Mouse (Mus musculus) ES-E14 (cell line): ENCODE measurements around the gene Ncs1. TPM values are rescaled to one million over a fixed set of nuclear protein-coding genes. Genes with fewer than 3 reads are reported as not detected.

ENCODE experiments used
- DNase-seq: peaks from one replicate; pipeline ENCODE4 v3.0.0-alpha.2; 2013; ENCODE audit warnings: low read depth, low spot score
- H3K27ac ChIP-seq: 2 replicates; pipeline ENCODE4 v1.5.1; 2012; ENCODE audit warnings: low read depth, mild to moderate bottlenecking, low read length, moderate library complexity, mixed read lengths; ENCODE audit not compliant: poor library complexity, insufficient read depth, severe bottlenecking
- H3K36me3 ChIP-seq: 2 replicates; pipeline ENCODE4 v1.6.1; 2012; ENCODE audit warnings: mild to moderate bottlenecking, low read length, moderate library complexity, mixed read lengths; ENCODE audit not compliant: control insufficient read depth, poor library complexity, insufficient read depth, severe bottlenecking
- H3K4me1 ChIP-seq, 2 experiments: fragments of 150-350 bp in 1 of 2; sonication (generic) in 1 of 2; 2 replicates each; pipeline ENCODE4 v1.6.1; 2012; ENCODE audit warnings: low read length in 2 of 2, mild to moderate bottlenecking in 1 of 2, mixed read lengths in 1 of 2; ENCODE audit not compliant: control insufficient read depth in 2 of 2, insufficient read depth in 2 of 2, poor library complexity in 1 of 2
- H3K4me3 ChIP-seq, 2 experiments: fragments of 150-350 bp in 1 of 2; sonication (generic) in 1 of 2; 2 replicates each; pipeline ENCODE4 v1.5.1; 2012; ENCODE audit warnings: low read length in 2 of 2, low read depth in 1 of 2, mild to moderate bottlenecking in 1 of 2, mixed read lengths in 1 of 2; ENCODE audit not compliant: insufficient read depth in 1 of 2, poor library complexity in 1 of 2, severe bottlenecking in 1 of 2
- H3K9ac ChIP-seq: 2 replicates; pipeline ENCODE4 v1.6.1; 2012; ENCODE audit warnings: low read depth, mild to moderate bottlenecking, low read length, mixed read lengths; ENCODE audit not compliant: poor library complexity, insufficient read depth, severe bottlenecking
- H3K9me3 ChIP-seq: fragments of 150-350 bp; sonication (generic); 2 replicates; pipeline ENCODE4 v1.6.1; 2012; ENCODE audit warnings: low read depth, mild to moderate bottlenecking, low read length; ENCODE audit not compliant: control insufficient read depth, insufficient read depth
- CHD2 ChIP-seq: IDR thresholded peaks from 2 replicates; pipeline ENCODE4 v1.6.1; 2014; ENCODE audit warnings: mild to moderate bottlenecking, low read depth, low read length, inconsistent platforms
- HCFC1 ChIP-seq: IDR thresholded peaks from 2 replicates; pipeline ENCODE4 v1.6.1; 2012; ENCODE audit warnings: low read length, inconsistent platforms, borderline replicate concordance; ENCODE audit not compliant: insufficient read depth
- MAFK ChIP-seq: IDR thresholded peaks from 2 replicates; pipeline ENCODE4 v1.6.1; 2014; ENCODE audit warnings: mild to moderate bottlenecking, low read depth, low read length, inconsistent platforms; ENCODE audit not compliant: insufficient read depth
- ZC3H11A ChIP-seq: IDR thresholded peaks from 2 replicates; pipeline ENCODE4 v1.6.1; 2012; ENCODE audit warnings: low read depth, mild to moderate bottlenecking, inconsistent platforms, low read length, borderline replicate concordance
- ZNF384 ChIP-seq: IDR thresholded peaks from 2 replicates; pipeline ENCODE4 v1.6.1; 2012; ENCODE audit warnings: low read depth, low read length, inconsistent platforms
- in situ Hi-C, 2 experiments: fragments of 600-800 bp; cut with MboI; formaldehyde crosslinking; loops; one replicate each; pipeline ENCODE4 v1.15.1; 2025; ENCODE audit warnings: low sequenced_read_pairs in 2 of 2, inconsistent platforms in 1 of 2; ENCODE audit not compliant: unreplicated experiment in 2 of 2
- total RNA-seq: library from RNA; depleted of rRNA; stranded (reverse); fragments of 300-350 nt; gene quantifications from 2 replicates; pipeline ENCODE4 v1.2.3, GENCODE M21; 2012

The Ncs1 gene
- total RNA-seq, 1 experiment, result 8.9 TPM

GRCm38 (mm10) chr2:31278483-31278882 lies 32.9 kb downstream of the Ncs1 start:
- H3K9me3 ChIP-seq, result no peaks in the 10 kb centered on the region
- H3K27ac ChIP-seq, result no peak overlapping the region
- no peak for TF ChIP-seq HCFC1
- TF ChIP-seq MAFK, result no peak
- H3K4me3 ChIP-seq, result no peak overlapping the region
- no peak overlapping the region for H3K9ac ChIP-seq
- DNase-seq, result no peak
- in situ Hi-C loops, result loop anchor here in 1 of 2 experiments (10.0 kb wide), 1 partner anchor 84 kb away; no protein-coding TSS in a partner anchor
- no peaks in the 10 kb centered on the region for H3K36me3 ChIP-seq
- no peaks in the 10 kb centered on the region; a peak in 1 of 4 replicates for H3K4me1 ChIP-seq

- H3K27ac ChIP-seq, result no peak overlapping the region
- no peaks in the 10 kb centered on the region; a peak in 1 of 4 replicates for H3K4me1 ChIP-seq
- H3K4me3 ChIP-seq, result no peak overlapping the region
- DNase-seq, result no peak
- H3K36me3 ChIP-seq, result no peaks in the 10 kb centered on the region
- in situ Hi-C loops, result no loop called here
- TF ChIP-seq ZC3H11A (no peak), HCFC1 (no peak)
- H3K9ac ChIP-seq, result no peak overlapping the region
- H3K9me3 ChIP-seq, result no peaks in the 10 kb centered on the region
These were observed 35.5 kb downstream of the Ncs1 start for GRCm38 (mm10) chr2:31281138-31281537.

- no peaks in the 10 kb centered on the region for H3K36me3 ChIP-seq
- H3K27ac ChIP-seq, result no peak overlapping the region
- H3K9ac ChIP-seq, result no peak overlapping the region
- DNase-seq, result peak; percentile 46
- no peak overlapping the region for H3K4me3 ChIP-seq
- in situ Hi-C loops, result no loop called here
- TF ChIP-seq ZNF384, result no peak
- TF ChIP-seq MAFK, result no peak
- TF ChIP-seq HCFC1, result no peak
- TF ChIP-seq ZC3H11A, result no peak
- TF ChIP-seq CHD2, result no peak
- no peaks in the 10 kb centered on the region for H3K9me3 ChIP-seq
- no peaks in the 10 kb centered on the region; a peak in 1 of 4 replicates for H3K4me1 ChIP-seq
These were observed 36.6 kb downstream of the Ncs1 start for GRCm38 (mm10) chr2:31282266-31282665.

- no peak for DNase-seq
- H3K4me1 ChIP-seq, result no peaks in the 10 kb centered on the region; a peak in 1 of 4 replicates
- no peaks in the 10 kb centered on the region for H3K36me3 ChIP-seq
- no peaks in the 10 kb centered on the region for H3K9me3 ChIP-seq
- in situ Hi-C loops, result no loop called here
- no peak for TF ChIP-seq MAFK
- no peak for TF ChIP-seq ZC3H11A
- TF ChIP-seq CHD2, result no peak
- TF ChIP-seq HCFC1, result no peak
- no peak for TF ChIP-seq ZNF384
- H3K4me3 ChIP-seq, result no peak overlapping the region
- no peak overlapping the region for H3K27ac ChIP-seq
- no peak overlapping the region for H3K9ac ChIP-seq
These were observed 37.3 kb downstream of the Ncs1 start for GRCm38 (mm10) chr2:31282880-31283279.

GRCm38 (mm10) chr2:31284531-31284930 lies 38.9 kb downstream of the Ncs1 start:
- no peaks in the 10 kb centered on the region for H3K9me3 ChIP-seq
- no peak overlapping the region for H3K27ac ChIP-seq
- DNase-seq, result no peak
- no peaks in the 10 kb centered on the region for H3K36me3 ChIP-seq
- H3K4me3 ChIP-seq, result no peak overlapping the region
- in situ Hi-C loops, result no loop called here
- H3K4me1 ChIP-seq, result no peaks in the 10 kb centered on the region; a peak in 1 of 4 replicates
- no peak for TF ChIP-seq HCFC1
- no peak for TF ChIP-seq CHD2
- no peak for TF ChIP-seq MAFK
- TF ChIP-seq ZNF384, result no peak
- TF ChIP-seq ZC3H11A, result no peak
- H3K9ac ChIP-seq, result no peak overlapping the region
